Mouse (Mus musculus): Measurements from ENCODE around the gene Susd1. TPM values are rescaled to one million over a fixed set of nuclear protein-coding genes. Genes with fewer than 3 reads are reported as not detected.

The Susd1 gene
- polyA plus RNA-seq, 1 experiment: 3.3 TPM

DNA sequence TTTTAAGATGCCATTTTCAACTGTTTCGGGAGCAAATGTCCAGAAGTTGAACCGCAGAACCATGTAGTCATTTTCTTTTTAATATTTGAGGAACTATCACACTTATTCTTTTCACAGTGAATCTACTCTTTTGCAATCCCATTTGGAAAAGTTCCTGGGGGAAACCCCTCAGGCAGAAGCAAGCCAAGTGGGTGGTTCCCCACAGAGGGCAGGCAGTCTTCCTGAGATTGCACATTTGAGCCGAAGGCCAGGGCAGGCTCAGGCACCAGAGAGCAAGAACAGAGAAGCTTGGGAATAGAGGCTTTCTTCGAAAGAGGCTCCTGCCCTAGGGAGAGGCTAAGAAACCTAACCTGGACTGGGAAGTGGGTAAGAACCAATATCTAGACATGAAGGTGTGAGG lies 19.2 kb downstream of the Susd1 start:
- 0 out of 2 replicates have a peak, but pooled peaks cover 5% of the 10 kb centered on the region for H3K9me3 ChIP-seq
- H3K4me1 ChIP-seq: peaks cover 47% of the 10 kb centered on the region
- no peak overlapping the region for H3K4me3 ChIP-seq (replicated peaks)
- TF ChIP-seq FLI1 (IDR thresholded peaks at IDR 0.05; ENCODE audit: low read length) (no peak), GATA1 (IDR thresholded peaks at IDR 0.05; ENCODE audit: borderline replicate concordance, low read length) (no peak)
- H3K36me3 ChIP-seq (replicated peaks; ENCODE audit: low read length): peaks cover 94% of the 10 kb centered on the region
- H3K27me3 ChIP-seq (replicated peaks): no peaks in the 10 kb centered on the region

DNA sequence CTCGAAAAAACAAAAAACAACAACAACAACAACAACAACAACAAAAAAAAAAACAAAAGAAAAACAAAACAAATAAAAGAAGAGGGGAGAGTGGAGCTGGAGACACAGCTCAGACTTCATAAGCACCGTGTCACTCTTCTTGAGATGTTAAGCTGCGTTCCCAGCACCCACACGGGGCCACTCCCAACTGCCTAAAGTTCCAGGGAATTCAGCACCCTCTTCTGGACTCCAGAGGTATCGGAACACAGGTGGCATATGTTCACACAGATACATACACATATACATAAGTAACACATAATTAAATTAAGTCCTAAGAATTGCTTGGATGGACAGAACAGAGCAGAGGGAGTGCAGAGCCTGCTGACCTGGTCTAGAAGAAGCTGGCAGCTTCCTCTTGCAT lies 25.0 kb downstream of the Susd1 start:
- Histone ChIP-seq H3K4me3 (replicated peaks) (no peak overlapping the region), H3K9me3 (0 out of 2 replicates have a peak, but pooled peaks cover 5% of the 10 kb centered on the region), H3K4me1 (peaks cover 14% of the 10 kb centered on the region), H3K36me3 (replicated peaks; ENCODE audit: low read length) (peaks cover 97% of the 10 kb centered on the region), H3K27me3 (replicated peaks) (no peaks in the 10 kb centered on the region)
- TF ChIP-seq FLI1 (IDR thresholded peaks at IDR 0.05; ENCODE audit: low read length) (no peak), GATA1 (IDR thresholded peaks at IDR 0.05; ENCODE audit: borderline replicate concordance, low read length) (no peak)

DNA sequence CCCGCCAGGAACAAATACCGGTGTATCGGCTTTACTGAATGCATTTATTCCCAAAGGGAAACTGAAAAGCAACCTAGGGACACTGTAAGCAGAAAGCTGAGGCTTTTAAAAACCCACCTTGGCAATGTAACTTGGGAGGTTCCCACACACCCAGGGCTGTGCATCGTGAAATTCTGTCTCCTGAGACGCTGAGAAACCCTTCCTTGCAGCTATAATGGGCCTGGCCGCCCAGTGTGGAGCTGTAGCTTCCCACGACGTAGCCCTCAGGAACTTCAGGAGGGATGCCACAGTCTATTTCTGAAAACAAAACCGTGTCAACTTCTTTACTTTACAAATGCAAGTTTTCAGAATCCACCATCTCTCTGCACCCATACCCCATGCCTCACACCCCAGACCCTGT lies 27.3 kb downstream of the Susd1 start:
- no peak for TF ChIP-seq FLI1 (IDR thresholded peaks at IDR 0.05; ENCODE audit: low read length)
- no peak for TF ChIP-seq GATA1 (IDR thresholded peaks at IDR 0.05; ENCODE audit: borderline replicate concordance, low read length)
- Histone ChIP-seq H3K9me3 (no peaks in the 10 kb centered on the region), H3K36me3 (replicated peaks; ENCODE audit: low read length) (peaks cover 97% of the 10 kb centered on the region), H3K27me3 (replicated peaks) (no peaks in the 10 kb centered on the region), H3K4me3 (replicated peaks) (no peak overlapping the region), H3K4me1 (peaks cover 15% of the 10 kb centered on the region)

DNA sequence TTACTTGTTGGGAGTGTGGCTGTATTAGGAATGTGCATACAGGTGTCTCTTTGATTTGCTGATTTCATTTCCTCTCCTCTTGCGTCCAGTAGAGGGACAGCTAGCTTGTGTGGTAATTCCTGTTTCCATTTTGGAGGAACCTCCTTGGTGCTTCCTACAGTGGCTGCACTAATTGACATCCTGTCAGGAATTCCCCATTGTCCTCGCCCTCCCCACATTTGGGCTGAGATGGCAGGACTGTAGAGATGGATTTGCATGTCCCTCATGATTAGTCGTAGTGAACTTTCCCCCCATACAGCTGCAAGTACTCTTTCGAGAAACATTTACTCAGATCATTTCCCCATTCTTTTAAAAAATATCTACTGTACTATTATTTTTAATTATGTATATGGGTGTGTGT lies 30.7 kb downstream of the Susd1 start:
- Histone ChIP-seq H3K36me3 (replicated peaks; ENCODE audit: low read length) (peaks cover 95% of the 10 kb centered on the region), H3K4me1 (peaks cover 13% of the 10 kb centered on the region), H3K4me3 (replicated peaks) (no peak overlapping the region), H3K9me3 (no peaks in the 10 kb centered on the region), H3K27me3 (replicated peaks) (no peaks in the 10 kb centered on the region)
- TF ChIP-seq FLI1 (IDR thresholded peaks at IDR 0.05; ENCODE audit: low read length) (no peak), GATA1 (IDR thresholded peaks at IDR 0.05; ENCODE audit: borderline replicate concordance, low read length) (no peak)

DNA sequence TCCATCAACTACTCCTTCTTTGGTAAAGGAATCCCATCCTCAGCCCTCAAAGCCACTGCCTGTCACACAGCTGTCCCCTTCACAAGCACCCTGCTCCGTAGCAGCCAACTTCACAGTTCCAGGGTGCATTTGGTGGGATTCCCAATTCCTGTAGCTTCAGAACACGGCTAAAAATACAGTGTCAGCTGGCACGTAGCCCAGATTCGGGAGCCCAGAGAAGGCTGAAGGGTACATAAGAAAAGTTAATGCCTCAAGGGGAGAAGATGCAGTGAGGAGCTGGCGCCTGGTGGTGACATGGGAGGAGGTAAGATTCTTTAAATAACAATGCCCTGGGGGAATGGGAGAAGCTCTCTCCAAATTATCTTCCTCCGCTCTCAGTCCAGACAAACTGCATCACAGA lies 34.1 kb downstream of the Susd1 start:
- Histone ChIP-seq H3K27me3 (replicated peaks) (no peaks in the 10 kb centered on the region), H3K4me1 (peaks cover 16% of the 10 kb centered on the region), H3K36me3 (replicated peaks; ENCODE audit: low read length) (peaks cover 95% of the 10 kb centered on the region), H3K4me3 (replicated peaks) (no peak overlapping the region), H3K9me3 (no peaks in the 10 kb centered on the region)
- TF ChIP-seq FLI1 (IDR thresholded peaks at IDR 0.05; ENCODE audit: low read length) (no peak), GATA1 (IDR thresholded peaks at IDR 0.05; ENCODE audit: borderline replicate concordance, low read length) (no peak)

DNA sequence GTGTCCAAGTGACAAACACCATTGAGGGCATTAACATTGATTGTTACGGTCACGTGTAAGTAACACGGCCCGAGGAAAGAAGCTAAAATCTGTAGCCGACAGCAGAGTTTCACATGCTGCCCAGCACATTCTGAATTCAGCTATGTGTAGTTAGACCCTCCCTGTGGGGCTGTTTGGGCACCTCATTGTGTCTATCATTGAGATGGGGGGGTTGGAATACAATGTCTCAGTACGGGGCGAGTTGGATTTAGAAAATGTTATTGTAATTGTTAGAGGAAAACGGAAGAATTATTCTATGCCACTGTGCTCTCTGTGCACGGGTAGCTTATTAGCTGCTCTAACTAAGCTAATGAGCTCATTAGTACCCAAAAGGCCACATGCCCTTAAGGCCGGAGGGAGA lies 37.5 kb downstream of the Susd1 start:
- Histone ChIP-seq H3K4me3 (replicated peaks) (no peak overlapping the region), H3K36me3 (replicated peaks; ENCODE audit: low read length) (peaks cover 94% of the 10 kb centered on the region), H3K4me1 (peaks cover 28% of the 10 kb centered on the region), H3K27me3 (replicated peaks) (no peaks in the 10 kb centered on the region), H3K9me3 (no peaks in the 10 kb centered on the region)
- TF ChIP-seq FLI1 (IDR thresholded peaks at IDR 0.05; ENCODE audit: low read length) (no peak), GATA1 (IDR thresholded peaks at IDR 0.05; ENCODE audit: borderline replicate concordance, low read length) (no peak)

DNA sequence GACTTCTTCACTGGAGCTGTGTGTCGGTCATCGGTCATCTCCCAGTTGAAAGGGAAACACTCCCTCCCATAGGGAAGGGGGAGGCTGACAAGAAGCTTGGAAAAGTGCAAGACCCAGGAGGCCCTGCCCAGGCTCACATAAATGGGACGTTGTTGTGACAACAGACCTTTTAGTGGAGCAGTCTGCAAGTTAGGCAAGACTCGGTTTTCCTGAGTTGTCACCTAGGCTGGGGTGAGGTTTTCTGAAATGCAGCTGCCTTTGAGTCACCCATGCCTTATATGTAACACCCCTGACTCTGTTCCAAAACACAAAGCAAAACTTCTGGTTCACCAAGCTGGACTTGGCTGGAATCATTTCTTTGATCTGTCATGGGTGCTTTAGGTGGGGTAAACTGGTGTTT lies 39.1 kb downstream of the Susd1 start:
- TF ChIP-seq GATA1 (IDR thresholded peaks at IDR 0.05; ENCODE audit: borderline replicate concordance, low read length): no peak
- H3K36me3 ChIP-seq (replicated peaks; ENCODE audit: low read length): peaks cover 93% of the 10 kb centered on the region

DNA sequence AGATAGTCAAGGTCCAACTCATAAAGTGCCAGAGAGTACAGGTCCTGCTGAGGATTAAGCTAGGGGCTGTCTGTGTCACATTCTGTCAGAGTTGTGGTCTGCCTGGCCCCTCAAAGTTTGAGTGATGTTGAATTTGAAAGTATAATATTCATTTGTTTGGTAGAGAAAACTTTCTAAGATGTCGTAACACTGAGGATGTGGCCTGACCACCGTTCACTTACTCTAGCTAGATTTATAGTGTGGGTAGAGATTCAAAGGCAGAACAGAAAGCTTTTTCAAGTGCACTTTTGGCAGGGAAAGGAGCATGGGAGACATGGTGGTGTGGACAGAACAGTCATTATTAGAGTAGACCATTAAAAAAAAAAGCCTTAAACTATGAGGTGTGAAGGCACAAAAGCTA lies 42.9 kb downstream of the Susd1 start:
- H3K4me3 ChIP-seq (replicated peaks): no peak overlapping the region
- TF ChIP-seq FLI1 (IDR thresholded peaks at IDR 0.05; ENCODE audit: low read length): no peak
- TF ChIP-seq GATA1 (IDR thresholded peaks at IDR 0.05; ENCODE audit: borderline replicate concordance, low read length): no peak
- peaks cover 94% of the 10 kb centered on the region for H3K36me3 ChIP-seq (replicated peaks; ENCODE audit: low read length)
- no peaks in the 10 kb centered on the region for H3K27me3 ChIP-seq (replicated peaks)
- peaks cover 18% of the 10 kb centered on the region for H3K4me1 ChIP-seq
- no peaks in the 10 kb centered on the region for H3K9me3 ChIP-seq

More for the DNA sequence above, 39.1 kb downstream of the Susd1 start:
- H3K9me3 ChIP-seq: no peaks in the 10 kb centered on the region
- H3K4me3 ChIP-seq (replicated peaks): no peak overlapping the region
- H3K4me1 ChIP-seq: peaks cover 21% of the 10 kb centered on the region
- no peaks in the 10 kb centered on the region for H3K27me3 ChIP-seq (replicated peaks)

DNA sequence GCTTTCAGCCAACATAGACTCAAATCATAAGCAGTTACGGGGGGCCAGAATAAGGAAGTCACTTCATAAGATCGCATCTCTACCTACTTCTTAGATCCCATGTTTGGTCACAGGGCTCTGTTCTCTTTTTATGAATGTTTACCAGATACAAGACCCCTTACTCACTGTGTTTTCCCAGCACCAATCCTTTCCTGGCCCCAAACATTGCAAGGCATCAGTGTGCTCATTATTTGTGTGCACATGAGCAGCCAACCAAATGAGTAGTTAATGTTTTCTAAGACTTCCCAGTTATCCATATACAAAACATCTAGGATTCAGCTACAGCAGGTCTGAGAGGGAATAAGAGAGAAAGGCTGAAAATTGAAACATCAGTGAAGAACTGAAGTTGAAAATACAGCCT lies 44.3 kb downstream of the Susd1 start:
- Histone ChIP-seq H3K4me3 (replicated peaks) (no peak overlapping the region), H3K4me1 (peaks cover 13% of the 10 kb centered on the region), H3K27me3 (replicated peaks) (no peaks in the 10 kb centered on the region), H3K9me3 (no peaks in the 10 kb centered on the region), H3K36me3 (replicated peaks; ENCODE audit: low read length) (peaks cover 94% of the 10 kb centered on the region)
- no peak for TF ChIP-seq GATA1 (IDR thresholded peaks at IDR 0.05; ENCODE audit: borderline replicate concordance, low read length)
- TF ChIP-seq FLI1 (IDR thresholded peaks at IDR 0.05; ENCODE audit: low read length): no peak

DNA sequence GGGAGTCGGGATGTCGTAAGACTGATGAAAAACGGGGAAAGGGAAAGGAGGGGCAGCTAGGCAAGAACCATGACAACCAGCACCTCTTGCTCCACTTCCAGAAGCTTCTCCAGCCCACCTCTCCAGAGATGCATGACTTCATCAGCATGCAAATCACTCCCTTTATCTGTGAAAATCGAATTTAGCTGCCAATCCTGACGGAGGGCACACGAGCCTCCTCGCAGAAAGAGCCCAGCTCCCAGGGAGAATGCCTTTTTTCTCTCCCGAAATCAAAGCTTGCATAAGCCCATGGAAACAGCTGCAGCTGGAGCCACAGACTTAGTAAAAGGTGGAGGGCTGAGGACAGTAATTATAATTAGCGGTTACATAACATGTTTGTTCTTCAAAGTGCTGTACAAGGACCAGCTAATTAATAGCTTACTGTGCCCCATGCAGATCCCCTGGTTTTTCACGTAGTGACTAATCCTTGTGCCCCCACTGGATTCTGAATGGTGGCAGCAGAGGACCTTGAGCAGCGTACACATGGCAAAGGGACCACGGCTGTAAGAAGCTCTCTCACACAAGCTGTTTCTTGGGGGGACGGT lies 49.9 kb downstream of the Susd1 start:
- H3K36me3 ChIP-seq (replicated peaks; ENCODE audit: low read length): peaks cover 94% of the 10 kb centered on the region
- no peak for TF ChIP-seq GATA1 (IDR thresholded peaks at IDR 0.05; ENCODE audit: borderline replicate concordance, low read length)
- TF ChIP-seq FLI1 (IDR thresholded peaks at IDR 0.05; ENCODE audit: low read length): no peak
- no peaks in the 10 kb centered on the region for H3K27me3 ChIP-seq (replicated peaks)
- H3K9me3 ChIP-seq: no peaks in the 10 kb centered on the region
- no peak overlapping the region for H3K4me3 ChIP-seq (replicated peaks)
- H3K4me1 ChIP-seq: peaks cover 40% of the 10 kb centered on the region
